8 mouse cellular contexts compared by ENCODE assay signal in the genomic region with DNA sequence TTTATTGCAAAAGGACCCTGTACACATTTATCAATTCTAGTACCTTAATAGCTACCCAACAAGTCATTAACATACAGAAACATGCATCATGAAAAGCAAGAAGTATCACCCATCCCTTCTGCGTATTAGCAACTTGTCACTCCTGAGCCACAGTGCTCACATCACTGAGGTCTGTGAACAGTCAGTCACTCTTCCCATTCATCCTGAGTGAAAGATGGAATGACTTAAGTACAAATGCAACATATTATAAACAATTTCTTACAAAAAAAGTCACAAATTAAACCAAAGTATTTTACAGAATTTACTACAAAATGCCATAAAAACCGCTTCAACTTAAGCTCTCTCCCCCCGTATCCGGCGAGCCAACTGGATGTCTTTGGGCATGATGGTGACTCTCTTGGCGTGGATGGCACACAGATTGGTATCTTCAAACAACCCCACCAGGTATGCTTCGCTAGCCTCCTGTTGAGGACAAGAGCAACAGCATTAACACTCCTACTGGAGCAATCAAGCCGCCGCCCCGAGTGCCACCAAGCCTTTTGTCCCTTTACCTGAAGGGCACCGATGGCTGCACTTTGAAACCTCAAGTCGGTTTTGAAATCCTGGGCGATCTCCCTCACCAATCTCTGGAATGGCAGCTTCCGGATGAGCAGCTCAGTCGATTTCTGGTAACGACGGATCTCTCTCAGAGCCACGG. TPM values are rescaled to one million over a fixed set of nuclear protein-coding genes. Genes with fewer than 3 reads are reported as not detected.
DNase-seq lines count a peak whose midpoint lies in the region; ATAC-seq and TF ChIP-seq lines count a peak whose summit lies in the region.
"Not testable (repeated sequence)": the region's sequence is repeated elsewhere in the genome, so short reads cannot be mapped to it uniquely, and the experiment has no call there.

No protein-coding gene starts in this region.

- H3K27ac ChIP-seq in MEL (ENCODE audit: control insufficient read depth, low read depth, low read length) = peak overlapping the region; percentile 98
- peak overlapping the region; percentile 99 for H3K27ac ChIP-seq in embryonic facial prominence, embryonic 13.5 days
- H3K27ac ChIP-seq in hindbrain, embryonic 16.5 days (ENCODE audit: low read depth, low read length) = peak overlapping the region; percentile 98
- H3K27ac ChIP-seq in limb, embryonic 10.5 days = peak overlapping the region; percentile 99
- H3K27ac ChIP-seq in lung, embryonic 14.5 days (ENCODE audit: low read depth) = peak overlapping the region; percentile 100

- H3K4me3 ChIP-seq in MEL (ENCODE audit: control insufficient read depth in 1 of 2, insufficient read depth in 1 of 2, low read depth in 2 of 2, low read length in 2 of 2) = peak overlapping the region; percentile 49 to 97
- H3K4me3 ChIP-seq in embryonic facial prominence, embryonic 13.5 days = peak overlapping the region; percentile 91
- H3K4me3 ChIP-seq in hindbrain, embryonic 16.5 days (ENCODE audit: low read length) = peak overlapping the region; percentile 63
- H3K4me3 ChIP-seq in limb, embryonic 10.5 days = peak overlapping the region; percentile 96
- peak overlapping the region; percentile 94 for H3K4me3 ChIP-seq in lung, embryonic 14.5 days (ENCODE audit: low read depth, low read length)

- peaks cover 14% of the 10 kb centered on the region for H3K79me2 ChIP-seq in MEL (ENCODE audit: control insufficient read depth, insufficient read depth, low read length, poor library complexity)

- peaks cover 4 to 16% of the 10 kb centered on the region in 2 experiments for H3K36me3 ChIP-seq in MEL (ENCODE audit: control insufficient read depth in 1 of 2, insufficient read depth in 2 of 2, low read length in 2 of 2)
- H3K36me3 ChIP-seq in embryonic facial prominence, embryonic 13.5 days = peaks cover 17% of the 10 kb centered on the region
- not testable (repeated sequence) for H3K36me3 ChIP-seq in hindbrain, embryonic 16.5 days (ENCODE audit: control insufficient read depth, insufficient read depth, low read length)
- peaks cover 33% of the 10 kb centered on the region for H3K36me3 ChIP-seq in limb, embryonic 10.5 days
- peaks cover 22% of the 10 kb centered on the region for H3K36me3 ChIP-seq in lung, embryonic 14.5 days (ENCODE audit: insufficient read depth)

- H3K4me2 ChIP-seq in embryonic facial prominence, embryonic 13.5 days = peak overlapping the region; percentile 74
- peak overlapping the region; percentile 52 for H3K4me2 ChIP-seq in hindbrain, embryonic 16.5 days (ENCODE audit: low read length)
- peak overlapping the region; percentile 72 for H3K4me2 ChIP-seq in lung, embryonic 14.5 days

- ATAC-seq in embryonic facial prominence, embryonic 13.5 days (ENCODE audit: insufficient number of reproducible peaks, insufficient read depth, low FRiP score, low TSS enrichment, low read depth); hindbrain, embryonic 16.5 days; lung, embryonic 14.5 days (ENCODE audit: insufficient read depth): not testable (repeated sequence)

- not testable (repeated sequence) for TF ChIP-seq CTCF in MEL (IDR thresholded peaks at IDR 0.05 in 2 of 3, conservative IDR thresholded peaks at IDR 0.05 in 1 of 3; ENCODE audit: control insufficient read depth in 1 of 3, insufficient read depth in 1 of 3, low read depth in 2 of 3, low read length in 3 of 3, poor library complexity in 1 of 3, severe bottlenecking in 1 of 3); lung, embryonic 14.5 days (IDR thresholded peaks at IDR 0.05; ENCODE audit: low read depth)

- TF ChIP-seq EP300 in MEL (IDR thresholded peaks at IDR 0.05; ENCODE audit: low read depth in 1 of 2, low read length in 2 of 2) = not testable (repeated sequence)

- H3K4me1 ChIP-seq in MEL (ENCODE audit: control insufficient read depth in 1 of 2, insufficient read depth in 2 of 2, low read length in 2 of 2); embryonic facial prominence, embryonic 13.5 days; hindbrain, embryonic 16.5 days (ENCODE audit: control insufficient read depth, insufficient read depth, low read depth, low read length); limb, embryonic 10.5 days; lung, embryonic 14.5 days (ENCODE audit: insufficient read depth): not testable (repeated sequence)

- WGBS in embryonic facial prominence, embryonic 13.5 days = 5% methylated on average over 18 of the region's 18 CpGs
- WGBS in hindbrain, embryonic 16.5 days = 4% methylated on average over 17 of the region's 18 CpGs
- 11% methylated on average over 18 of the region's 18 CpGs for WGBS in limb, embryonic 10.5 days
- WGBS in lung, embryonic 14.5 days = 2% methylated on average over 18 of the region's 18 CpGs

- not testable (repeated sequence) for H3K27me3 ChIP-seq in MEL (ENCODE audit: control insufficient read depth in 1 of 2, insufficient read depth in 2 of 2, low read length in 2 of 2); embryonic facial prominence, embryonic 13.5 days; hindbrain, embryonic 16.5 days (replicated peaks; ENCODE audit: control insufficient read depth, insufficient read depth, low read length); limb, embryonic 10.5 days (ENCODE audit: low read depth, poor library complexity, severe bottlenecking); lung, embryonic 14.5 days (ENCODE audit: insufficient read depth, low read length)

- H3K9me3 ChIP-seq in MEL (replicated peaks; ENCODE audit: insufficient read depth, low read length); embryonic facial prominence, embryonic 13.5 days; hindbrain, embryonic 16.5 days (ENCODE audit: control insufficient read depth, low read length); limb, embryonic 10.5 days (replicated peaks); lung, embryonic 14.5 days (ENCODE audit: low read depth, low read length): not testable (repeated sequence)

- peak; percentile 59 for DNase-seq in MEL (ENCODE audit: low read depth, low spot score)
- DNase-seq in heart, adult 11 months = peak; percentile 94
- peak; percentile 49 for DNase-seq in limb, embryonic 10.5 days (ENCODE audit: low spot score)
- not testable (repeated sequence) for DNase-seq in lung, embryonic 14.5 days
- DNase-seq in naive thymus-derived CD4-positive, alpha-beta T cell, adult 2 months (ENCODE audit: low read depth) = peak; percentile 57
- DNase-seq in thymus, postnatal 25 days = peak; percentile 34

- peak overlapping the region; percentile 99 for H3K9ac ChIP-seq in MEL (ENCODE audit: control insufficient read depth, low read depth, low read length, poor library complexity, severe bottlenecking)
- H3K9ac ChIP-seq in embryonic facial prominence, embryonic 13.5 days = peak overlapping the region; percentile 99
- H3K9ac ChIP-seq in hindbrain, embryonic 16.5 days (ENCODE audit: low read depth, low read length) = peak overlapping the region; percentile 88
- peak overlapping the region; percentile 99 for H3K9ac ChIP-seq in lung, embryonic 14.5 days

- TF ChIP-seq RAD21 in MEL (IDR thresholded peaks at IDR 0.05; ENCODE audit: low read depth, low read length) = not testable (repeated sequence)

- not testable (repeated sequence) for TF ChIP-seq POLR2A in MEL (IDR thresholded peaks at IDR 0.05; ENCODE audit: control insufficient read depth in 1 of 2, insufficient read depth in 1 of 2, low read depth in 1 of 2, low read length in 2 of 2, poor library complexity in 1 of 2)

RNA-seq across cellular contexts. Expression of gene H3f3b, which starts 4.5 kb away (rescaled TPM):
- 451 and 498 TPM in 2 replicates for total RNA-seq in MEL (2012; rRNA removed)
- 100 to 1,000 TPM in 1 of 2 experiments, 10 to 100 TPM in 1; 96.6 to 767 TPM for polyA plus RNA-seq in MEL (2012; ENCODE audit: insufficient read depth in 1 of 2, insufficient read length in 2 of 2, low read depth in 1 of 2, low replicate concordance in 2 of 2, missing spikeins in 1 of 2)
- polyA plus RNA-seq in embryonic facial prominence, embryonic 13.5 days (2015; fragmentation: Nextera tagmentation; extraction: Ambion mirVana) = 2,264 and 2,363 TPM in 2 replicates
- 1,585 and 1,603 TPM in 2 replicates for polyA plus RNA-seq in hindbrain, embryonic 16.5 days (2015; fragmentation: Nextera tagmentation; extraction: Ambion mirVana)
- polyA plus RNA-seq in limb, embryonic 10.5 days (2016; fragmentation: Nextera tagmentation; extraction: Ambion mirVana) = 1,754 and 1,985 TPM in 2 replicates
- polyA plus RNA-seq in lung, embryonic 14.5 days (2014; fragmentation: Nextera tagmentation; extraction: Ambion mirVana) = 1,851 and 1,959 TPM in 2 replicates

RNA-seq across cellular contexts. Expression of gene Unk, which starts 6.9 kb away (rescaled TPM):
- 21.7 and 24.0 TPM in 2 replicates for total RNA-seq in MEL (2012; rRNA removed)
- 10 to 100 TPM in 1 of 2 experiments, not detected in 1; 42.3 TPM for polyA plus RNA-seq in MEL (2012; ENCODE audit: insufficient read depth in 1 of 2, insufficient read length in 2 of 2, low read depth in 1 of 2, low replicate concordance in 2 of 2, missing spikeins in 1 of 2)
- polyA plus RNA-seq in embryonic facial prominence, embryonic 13.5 days (2015; fragmentation: Nextera tagmentation; extraction: Ambion mirVana) = 40.7 and 44.9 TPM in 2 replicates
- polyA plus RNA-seq in hindbrain, embryonic 16.5 days (2015; fragmentation: Nextera tagmentation; extraction: Ambion mirVana) = 30.1 and 37.6 TPM in 2 replicates
- 46.1 and 53.2 TPM in 2 replicates for polyA plus RNA-seq in limb, embryonic 10.5 days (2016; fragmentation: Nextera tagmentation; extraction: Ambion mirVana)
- polyA plus RNA-seq in lung, embryonic 14.5 days (2014; fragmentation: Nextera tagmentation; extraction: Ambion mirVana) = 39.5 and 44.4 TPM in 2 replicates

RNA-seq across cellular contexts. Expression of gene Galk1, which starts 10.7 kb away (rescaled TPM):
- 253 and 322 TPM in 2 replicates for total RNA-seq in MEL (2012; rRNA removed)
- polyA plus RNA-seq in MEL (2012; ENCODE audit: insufficient read depth in 1 of 2, insufficient read length in 2 of 2, low read depth in 1 of 2, low replicate concordance in 2 of 2, missing spikeins in 1 of 2) = 100 to 1,000 TPM in 1 of 2 experiments, not detected in 1; 326 TPM
- polyA plus RNA-seq in embryonic facial prominence, embryonic 13.5 days (2015; fragmentation: Nextera tagmentation; extraction: Ambion mirVana) = 169 and 189 TPM in 2 replicates
- polyA plus RNA-seq in hindbrain, embryonic 16.5 days (2015; fragmentation: Nextera tagmentation; extraction: Ambion mirVana) = 76.0 and 76.2 TPM in 2 replicates
- 243 and 283 TPM in 2 replicates for polyA plus RNA-seq in limb, embryonic 10.5 days (2016; fragmentation: Nextera tagmentation; extraction: Ambion mirVana)
- 191 and 208 TPM in 2 replicates for polyA plus RNA-seq in lung, embryonic 14.5 days (2014; fragmentation: Nextera tagmentation; extraction: Ambion mirVana)

RNA-seq across cellular contexts. Expression of gene Itgb4, which starts 48.7 kb away (rescaled TPM):
- total RNA-seq in MEL (2012; rRNA removed) = 0.39 and 0.69 TPM in 2 replicates
- under 1 TPM in 1 of 2 experiments, not detected in 1; 0.85 TPM for polyA plus RNA-seq in MEL (2012; ENCODE audit: insufficient read depth in 1 of 2, insufficient read length in 2 of 2, low read depth in 1 of 2, low replicate concordance in 2 of 2, missing spikeins in 1 of 2)
- 11.2 and 11.6 TPM in 2 replicates for polyA plus RNA-seq in embryonic facial prominence, embryonic 13.5 days (2015; fragmentation: Nextera tagmentation; extraction: Ambion mirVana)
- polyA plus RNA-seq in hindbrain, embryonic 16.5 days (2015; fragmentation: Nextera tagmentation; extraction: Ambion mirVana) = 1.8 and 2.1 TPM in 2 replicates
- 0.90 and 1.6 TPM in 2 replicates for polyA plus RNA-seq in limb, embryonic 10.5 days (2016; fragmentation: Nextera tagmentation; extraction: Ambion mirVana)
- 2.0 and 2.3 TPM in 2 replicates for polyA plus RNA-seq in lung, embryonic 14.5 days (2014; fragmentation: Nextera tagmentation; extraction: Ambion mirVana)

RNA-seq across cellular contexts. Expression of gene Unc13d, which starts 54.5 kb away (rescaled TPM):
- 146 and 176 TPM in 2 replicates for total RNA-seq in MEL (2012; rRNA removed)
- polyA plus RNA-seq in MEL (2012; ENCODE audit: insufficient read depth in 1 of 2, insufficient read length in 2 of 2, low read depth in 1 of 2, low replicate concordance in 2 of 2, missing spikeins in 1 of 2) = 100 to 1,000 TPM in 1 of 2 experiments, not detected in 1; 115 TPM
- polyA plus RNA-seq in embryonic facial prominence, embryonic 13.5 days (2015; fragmentation: Nextera tagmentation; extraction: Ambion mirVana) = 2.7 and 2.9 TPM in 2 replicates
- polyA plus RNA-seq in hindbrain, embryonic 16.5 days (2015; fragmentation: Nextera tagmentation; extraction: Ambion mirVana) = 0.69 and 0.80 TPM in 2 replicates
- 2.4 and 3.7 TPM in 2 replicates for polyA plus RNA-seq in limb, embryonic 10.5 days (2016; fragmentation: Nextera tagmentation; extraction: Ambion mirVana)
- 2.5 and 3.3 TPM in 2 replicates for polyA plus RNA-seq in lung, embryonic 14.5 days (2014; fragmentation: Nextera tagmentation; extraction: Ambion mirVana)
